Mouse (Mus musculus): ENCODE data around the gene Sorbs1.

DNA sequence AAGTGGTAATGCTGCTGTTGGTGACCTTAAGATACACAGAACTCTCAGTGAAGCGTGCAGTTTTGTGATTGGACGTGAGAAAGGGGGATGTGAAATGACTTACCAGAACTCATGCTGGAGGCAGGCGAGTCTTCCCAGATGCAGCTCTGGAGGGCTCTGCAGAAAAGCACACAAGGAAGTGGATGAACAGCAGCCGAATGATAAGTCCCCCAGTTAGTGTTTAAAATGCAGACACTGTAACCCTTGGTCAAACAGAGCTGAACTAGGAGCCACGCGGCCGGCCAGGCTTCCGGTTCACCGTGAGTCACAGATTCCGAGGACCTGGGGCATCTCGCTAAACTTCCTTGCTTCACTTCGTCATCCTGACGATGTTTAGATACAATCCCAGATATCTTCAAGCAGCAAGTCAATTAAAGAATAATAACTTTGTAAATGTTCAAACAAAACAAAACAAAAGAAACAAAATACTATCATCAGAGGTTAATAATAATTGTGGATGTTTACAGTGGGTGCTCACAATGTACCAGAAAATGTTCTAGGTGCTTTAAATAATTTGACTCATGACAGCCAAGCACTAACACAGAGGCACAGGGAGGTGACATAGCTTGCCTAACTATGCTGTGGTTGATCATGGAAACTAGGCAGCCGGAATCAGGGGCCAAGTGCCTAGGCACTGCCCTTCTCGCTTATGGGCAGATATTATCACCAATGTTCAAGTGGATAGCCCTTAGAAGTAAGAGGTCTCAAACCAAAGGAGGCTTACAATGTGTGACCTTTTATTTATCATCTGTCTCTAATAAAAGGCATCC is 111.2 kb downstream of the Sorbs1 start:
- TF ChIP-seq POLR2A (IDR thresholded peaks at IDR 0.05; ENCODE audit: insufficient read length, low read depth) (no peak), TCF12 (IDR thresholded peaks at IDR 0.05; ENCODE audit: insufficient read depth, poor library complexity, severe bottlenecking) (no peak), USF1 (IDR thresholded peaks at IDR 0.05; ENCODE audit: low read depth) (no peak), POLR2AphosphoS2 (IDR thresholded peaks at IDR 0.05; ENCODE audit: insufficient read length, low read depth) (no peak), TCF3 (IDR thresholded peaks at IDR 0.05; ENCODE audit: insufficient read length, low read depth) (no peak), MAX (IDR thresholded peaks at IDR 0.05; ENCODE audit: low read depth) (no peak), E2F4 (IDR thresholded peaks at IDR 0.05; ENCODE audit: insufficient read depth) (no peak), SRF (IDR thresholded peaks at IDR 0.05; ENCODE audit: control insufficient read depth, insufficient read length, low read depth) (no peak), CEBPB (IDR thresholded peaks at IDR 0.05; ENCODE audit: insufficient read depth, poor library complexity, severe bottlenecking) (no peak), MYOG (IDR thresholded peaks at IDR 0.05; ENCODE audit: control insufficient read depth in 1 of 3, insufficient read depth in 1 of 3, insufficient read length in 2 of 3, low read depth in 2 of 3) (no peak), MYOD1 (IDR thresholded peaks at IDR 0.05; ENCODE audit: control insufficient read depth in 1 of 3, insufficient read length in 2 of 3, low read depth in 2 of 3) (no peak)

Measured in myocyte (in vitro differentiated cells).